Mouse (Mus musculus): Measurements from ENCODE around the gene Hivep3.

Hivep3 gene

DNA sequence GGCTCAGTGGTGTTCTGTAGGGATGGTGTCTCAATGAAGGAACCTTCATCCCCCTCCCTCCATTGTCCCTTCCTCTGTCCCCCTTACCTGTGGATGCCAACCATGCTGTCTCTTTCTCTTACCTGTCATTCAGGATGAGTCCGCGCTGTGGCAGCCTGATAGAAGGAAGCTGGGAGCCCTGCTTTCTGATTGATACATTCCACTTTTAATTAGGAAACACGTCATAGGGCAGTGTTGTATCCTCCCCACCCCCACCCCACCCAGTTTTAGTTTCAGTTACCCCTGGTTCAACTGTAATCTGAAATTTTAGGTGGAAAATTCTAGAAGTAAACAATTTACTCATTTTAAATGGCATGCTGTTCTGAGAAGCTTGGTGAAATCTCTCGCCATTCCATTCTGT is 173.5 kb downstream of the Hivep3 start:
- no peak for DNase-seq (ENCODE audit: low spot score)

DNA sequence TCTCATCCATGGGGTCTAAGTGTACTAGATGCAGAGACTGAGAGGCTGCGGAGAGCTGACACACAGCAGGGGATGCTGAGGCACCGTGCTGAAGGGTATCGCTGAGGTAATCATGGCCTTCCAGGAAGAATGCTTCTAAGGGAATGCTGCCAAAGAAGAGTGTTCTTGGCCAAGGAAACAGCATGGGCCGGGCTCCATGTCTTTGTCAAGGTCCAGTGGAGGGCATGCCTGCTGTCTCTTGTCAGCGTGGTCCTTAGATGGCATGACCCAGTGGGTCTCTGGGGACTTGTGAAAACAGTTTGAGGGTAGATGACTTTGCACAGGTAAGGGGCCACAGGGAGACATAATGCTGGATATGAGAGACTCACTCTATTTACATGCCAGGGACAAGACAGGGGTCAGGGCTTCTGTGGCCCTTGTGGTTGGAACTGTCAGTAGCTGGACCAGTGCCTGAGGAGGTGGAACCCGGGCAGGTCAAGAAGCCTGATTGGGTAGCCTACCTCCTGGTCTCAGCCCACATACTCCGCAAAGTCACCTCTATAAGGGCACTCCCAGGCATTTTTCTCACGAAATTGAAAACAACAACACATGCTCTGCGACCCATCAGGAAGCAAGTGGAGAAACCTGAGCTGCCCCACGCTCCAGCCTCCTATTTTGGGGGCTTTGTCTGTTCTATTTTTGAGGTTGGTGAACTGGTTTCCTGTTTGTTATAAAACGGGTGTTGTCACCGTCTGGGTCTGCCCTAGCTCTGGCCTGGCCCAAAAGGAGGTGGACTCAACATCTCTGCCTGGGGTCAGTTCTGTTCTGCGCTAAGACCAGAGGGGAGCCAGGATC is 177.7 kb downstream of the Hivep3 start:
- no peak for DNase-seq (ENCODE audit: low spot score)

DNA sequence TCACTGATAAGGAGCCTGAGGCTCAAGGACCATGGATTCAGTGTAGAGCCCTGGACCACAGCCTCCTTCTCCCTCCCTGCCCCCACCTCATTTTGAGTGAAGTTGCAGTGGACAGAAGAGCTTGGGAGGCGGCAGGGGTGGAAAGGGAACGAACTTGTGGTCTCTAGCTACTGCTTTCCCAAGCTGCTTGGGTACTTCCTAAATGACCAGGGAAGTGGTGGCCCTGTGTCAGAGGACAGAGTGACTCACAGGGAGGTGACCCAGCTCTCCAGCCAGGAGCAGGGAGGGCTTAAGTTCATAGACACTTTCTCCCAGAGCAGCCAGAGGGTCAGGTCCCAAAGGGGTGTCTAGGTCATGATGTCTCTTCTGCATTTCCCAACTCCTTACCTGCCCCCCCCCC is 178.6 kb downstream of the Hivep3 start:
- no peak for DNase-seq (ENCODE audit: low spot score)

DNA sequence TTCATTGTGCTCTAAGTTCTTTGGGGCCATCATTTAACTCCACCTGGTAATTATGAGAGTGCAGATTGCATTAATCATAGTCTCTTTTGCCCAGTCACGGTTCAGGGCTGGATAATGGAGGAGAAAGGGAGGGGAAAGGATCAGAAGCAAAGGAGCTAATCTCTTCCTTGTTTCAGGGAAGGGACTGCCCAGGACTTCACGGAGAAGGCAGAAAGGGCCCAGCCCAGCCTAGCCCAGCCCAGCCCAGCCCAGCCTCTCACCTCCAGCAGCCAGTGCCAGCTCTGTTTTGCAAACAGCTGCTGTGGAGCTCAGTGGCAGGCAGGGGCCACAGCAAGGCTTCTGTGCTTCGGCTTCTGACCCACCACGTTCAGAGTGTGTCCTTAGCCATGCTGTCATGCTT is 180.6 kb downstream of the Hivep3 start:
- no peak for DNase-seq (ENCODE audit: low spot score)

DNA sequence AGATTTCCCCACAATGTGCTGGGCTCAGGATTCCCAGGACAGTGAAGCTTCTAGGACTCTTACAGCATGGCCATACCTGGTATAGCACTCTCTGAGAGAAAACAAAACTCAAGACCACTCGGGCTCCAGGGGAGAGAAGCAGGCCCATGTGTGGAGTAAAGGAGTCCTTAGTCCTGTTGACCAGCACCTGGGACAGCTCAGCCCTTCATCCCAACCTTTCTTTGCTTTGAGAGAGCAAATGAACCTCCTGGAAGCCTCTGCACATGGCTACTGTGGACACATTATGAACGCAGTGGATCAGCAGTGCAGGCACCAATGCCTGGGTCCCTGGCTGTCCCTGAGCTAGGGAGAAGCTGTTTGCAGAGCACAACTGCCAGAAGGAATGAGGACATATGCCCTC is 181.5 kb downstream of the Hivep3 start:
- DNase-seq (ENCODE audit: low spot score) = no peak

DNA sequence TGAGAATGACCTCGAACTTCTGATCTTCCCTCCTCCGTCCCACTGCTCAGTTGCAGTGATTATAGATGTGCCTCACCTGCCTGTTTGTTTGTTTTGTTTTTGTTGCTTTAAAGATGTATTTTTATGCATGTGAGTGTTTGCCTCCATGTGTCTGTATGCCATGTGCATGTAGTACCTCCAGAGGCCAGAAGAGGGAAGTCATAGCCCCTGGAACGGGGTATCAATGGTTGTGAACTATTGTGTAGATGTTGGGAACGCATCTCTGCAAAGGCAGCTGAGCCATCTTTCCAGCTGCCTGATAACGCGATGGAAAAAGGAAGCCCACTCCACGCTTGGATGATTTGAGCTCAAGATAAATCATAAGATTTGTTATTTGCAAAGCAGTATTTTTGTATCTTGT is 183.9 kb downstream of the Hivep3 start:
- peak; percentile 64 for DNase-seq (ENCODE audit: low spot score)

DNA sequence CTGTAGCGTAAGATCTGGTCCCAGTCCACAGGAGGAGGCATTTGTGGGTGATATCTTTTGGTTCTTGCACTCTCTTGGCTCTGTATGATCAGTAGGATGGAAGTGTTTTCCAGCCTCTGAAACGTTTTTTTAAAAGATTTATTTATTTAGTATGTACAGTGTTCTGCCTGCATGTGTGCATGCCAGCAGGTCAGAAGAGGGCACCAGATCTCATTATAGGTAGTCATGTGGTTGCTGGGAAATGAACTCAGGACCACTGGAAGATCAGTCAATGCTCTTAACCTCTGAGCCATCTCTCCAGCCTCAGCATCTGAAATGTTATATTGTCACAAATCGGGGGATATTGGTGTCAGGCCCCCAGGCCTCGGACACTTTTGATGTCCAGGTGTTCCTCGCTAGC is 185.8 kb downstream of the Hivep3 start:
- DNase-seq (ENCODE audit: low spot score) = no peak

DNA sequence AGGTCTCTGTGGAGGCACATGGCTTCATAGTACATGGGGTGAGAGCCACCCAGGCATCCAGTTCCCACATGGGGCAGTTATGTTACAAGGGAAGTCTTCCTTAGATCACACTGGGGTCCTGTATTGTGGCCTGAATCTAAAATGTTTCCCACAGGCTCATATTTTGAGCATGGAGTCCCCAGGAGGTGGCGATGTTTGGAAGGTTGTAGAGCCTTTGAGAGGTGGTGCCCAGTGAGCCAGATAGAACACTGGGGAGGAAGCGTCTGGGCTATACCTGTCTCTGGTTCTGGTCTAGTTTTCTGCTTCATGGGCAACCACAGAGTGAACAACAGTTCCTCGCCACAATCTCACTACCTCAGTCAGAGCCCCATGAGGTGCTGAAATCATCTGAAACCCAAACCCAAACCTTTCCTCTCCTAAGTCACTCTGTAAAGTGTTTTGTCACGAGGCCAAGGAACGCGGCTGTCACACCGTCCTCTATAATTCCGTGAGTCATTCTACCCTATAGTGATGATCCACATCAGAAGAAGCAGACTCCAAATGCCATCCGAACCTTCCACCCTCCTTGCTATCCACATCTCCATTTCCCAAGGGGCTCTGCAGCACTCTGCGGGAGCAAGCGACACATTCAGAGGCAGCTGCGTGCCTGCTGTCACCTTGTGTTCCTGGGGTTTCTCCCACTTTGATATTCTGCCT is 187.6 kb downstream of the Hivep3 start:
- DNase-seq (ENCODE audit: low spot score) = peak; percentile 18

DNA sequence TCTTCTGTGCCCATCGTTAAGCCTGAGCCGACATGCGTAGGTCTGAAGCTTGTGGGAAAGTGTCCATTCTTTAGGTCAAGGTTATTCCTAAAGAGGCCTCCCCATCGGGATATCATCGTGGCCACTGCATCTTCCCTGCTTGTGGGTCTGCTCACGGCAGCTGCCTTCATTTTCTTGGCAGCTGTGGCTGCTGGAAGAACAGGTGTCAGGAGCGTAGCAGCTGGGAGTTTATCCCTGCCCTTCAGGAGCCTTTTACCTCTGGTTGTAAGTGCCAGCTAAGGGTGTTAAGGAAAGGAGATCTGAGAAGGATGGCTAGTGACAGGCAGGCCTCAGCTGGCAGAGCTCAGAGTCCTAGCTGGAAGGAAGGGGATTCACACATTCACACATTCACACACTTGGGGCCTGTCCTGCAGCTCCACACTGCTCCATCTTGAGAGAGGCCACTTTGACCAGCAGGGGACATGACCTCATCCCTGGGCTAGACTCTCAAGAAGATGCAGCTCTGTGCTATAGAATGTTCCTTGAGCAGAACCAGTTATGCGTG is 188.2 kb downstream of the Hivep3 start:
- no peak for DNase-seq (ENCODE audit: low spot score)

DNA sequence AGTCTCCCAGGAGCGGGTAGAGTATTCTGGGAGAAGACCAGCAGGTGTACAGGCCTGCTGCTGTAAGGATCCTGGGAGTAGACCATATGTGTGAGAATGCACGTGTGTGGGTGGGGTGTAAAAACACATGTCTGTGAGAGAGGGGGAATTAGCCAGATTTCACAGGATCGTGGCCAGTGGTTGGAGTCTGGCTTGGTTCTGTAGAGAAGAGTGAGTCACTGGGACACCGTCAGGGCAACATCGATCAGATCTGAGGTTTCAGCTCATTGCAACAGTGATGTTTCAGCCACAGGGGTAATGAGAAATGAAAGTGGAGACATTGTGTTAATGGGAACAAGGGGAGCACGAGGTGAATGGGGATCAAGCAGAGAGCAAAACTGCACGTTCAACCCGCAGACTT is 189.4 kb downstream of the Hivep3 start:
- no peak for DNase-seq (ENCODE audit: low spot score)

DNA sequence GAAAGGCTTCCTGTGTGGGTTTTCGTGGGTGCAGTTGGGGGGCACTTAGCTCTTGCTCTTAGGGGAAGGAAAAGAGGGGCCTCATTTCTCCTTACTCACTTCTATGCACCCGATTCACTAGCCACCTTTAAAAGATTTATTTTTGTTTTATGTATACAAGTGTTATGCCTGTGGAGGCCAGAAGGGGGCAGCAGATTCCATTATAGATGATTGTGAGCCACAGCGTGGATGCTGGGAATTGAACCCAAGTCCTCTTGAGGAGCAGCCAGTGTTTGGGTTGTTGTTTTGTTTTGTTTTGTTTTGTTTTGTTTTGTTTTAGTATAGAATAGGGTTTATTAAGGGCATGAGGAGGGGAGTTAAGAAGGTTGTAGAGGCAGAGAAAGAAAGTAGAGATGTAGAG is 189.8 kb downstream of the Hivep3 start:
- DNase-seq (ENCODE audit: low spot score) = no peak

DNA sequence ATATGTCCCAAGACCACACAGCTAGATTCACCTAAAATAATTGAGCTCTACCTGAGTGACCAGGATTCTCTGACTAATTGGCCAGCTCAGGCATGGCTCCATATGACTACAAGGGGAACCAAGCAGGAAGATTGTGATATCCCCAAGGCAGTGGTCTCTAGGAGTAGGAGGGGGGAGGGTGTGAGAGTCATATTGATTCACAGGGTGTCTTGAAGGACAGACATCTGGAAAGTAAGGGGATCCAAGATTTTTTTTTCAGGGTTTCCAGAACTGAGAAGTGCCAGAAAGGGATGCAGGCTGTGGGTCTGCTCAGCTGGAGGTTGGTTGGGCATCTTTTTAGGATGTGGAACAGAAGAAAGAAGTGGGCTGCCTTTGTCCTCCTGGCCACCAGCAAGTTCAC is 191.5 kb downstream of the Hivep3 start:
- no peak for DNase-seq (ENCODE audit: low spot score)

DNA sequence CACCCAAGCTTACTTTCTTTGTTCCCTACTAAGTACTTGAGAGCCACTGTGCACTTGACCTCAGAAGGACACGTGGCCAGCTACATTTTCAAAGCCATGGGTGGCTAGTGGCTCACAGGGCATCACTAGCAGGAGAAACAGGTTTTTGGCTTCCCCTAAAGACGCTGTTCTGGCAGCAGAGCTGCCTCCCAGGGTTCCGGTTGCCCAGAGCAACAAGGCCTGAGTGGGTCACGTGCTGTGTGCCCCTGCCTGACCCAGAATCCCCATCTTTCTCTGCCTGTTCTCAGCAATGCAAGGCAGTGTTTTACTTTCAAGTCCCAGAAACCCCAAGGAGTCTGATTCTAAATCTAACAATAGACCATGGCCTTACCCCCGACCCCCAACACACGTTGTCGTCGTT is 198.3 kb downstream of the Hivep3 start:
- DNase-seq (ENCODE audit: low spot score) = peak; percentile 78

DNA sequence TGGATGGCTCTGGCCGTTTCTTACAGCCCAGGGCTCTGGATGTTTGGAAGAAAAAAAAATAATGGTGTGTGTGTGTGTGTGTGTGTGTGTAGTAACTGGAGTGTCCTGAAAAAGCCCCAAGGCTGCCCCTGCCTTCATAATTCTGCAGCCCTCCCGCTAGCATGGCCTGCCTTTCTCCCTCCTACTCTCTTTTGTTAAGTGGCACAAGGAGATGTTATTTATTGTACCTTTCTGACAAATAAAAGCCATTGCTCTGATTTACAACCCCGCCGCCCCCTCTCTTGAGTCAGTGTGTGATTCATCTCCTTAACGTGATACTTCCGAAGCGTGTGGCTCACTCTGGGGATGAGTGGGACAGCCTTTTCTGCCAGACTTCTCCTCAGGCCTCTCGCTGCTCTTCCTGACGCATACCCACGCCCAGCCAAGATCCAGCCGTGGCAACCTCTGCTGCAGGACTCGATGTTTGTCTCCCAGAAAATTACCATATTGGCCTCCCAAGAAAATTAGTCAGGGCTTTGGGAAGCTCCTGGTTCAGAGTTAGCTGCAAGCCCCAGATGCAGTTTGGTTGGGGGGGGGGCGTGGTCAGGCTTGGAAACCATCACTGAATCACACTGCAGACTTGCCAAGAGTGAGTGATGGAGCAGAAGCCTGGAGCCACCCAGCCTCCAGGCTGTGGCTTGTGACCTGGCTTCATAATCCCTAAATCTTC is 199.1 kb downstream of the Hivep3 start:
- DNase-seq (ENCODE audit: low spot score) = no peak

DNA sequence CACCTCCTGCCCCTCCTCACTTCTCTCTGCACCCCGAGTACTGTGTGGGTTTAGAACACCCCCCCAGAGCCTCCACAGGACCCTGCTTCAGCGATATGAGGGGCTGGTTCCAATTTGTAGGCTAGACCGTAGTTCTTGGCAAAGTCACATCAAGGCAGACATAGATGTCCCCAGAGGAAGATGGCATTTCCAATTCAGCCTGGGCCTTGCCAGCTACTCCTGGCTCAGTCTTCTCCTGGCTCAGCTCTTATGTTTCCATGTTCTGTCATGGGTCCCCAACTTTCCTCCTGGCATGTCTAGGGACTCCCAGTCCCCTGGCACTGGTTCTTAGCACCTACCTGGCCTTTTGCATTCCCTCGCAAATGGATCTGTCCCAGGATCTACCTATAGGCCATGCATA is 201.3 kb downstream of the Hivep3 start:
- no peak for DNase-seq (ENCODE audit: low spot score)

DNA sequence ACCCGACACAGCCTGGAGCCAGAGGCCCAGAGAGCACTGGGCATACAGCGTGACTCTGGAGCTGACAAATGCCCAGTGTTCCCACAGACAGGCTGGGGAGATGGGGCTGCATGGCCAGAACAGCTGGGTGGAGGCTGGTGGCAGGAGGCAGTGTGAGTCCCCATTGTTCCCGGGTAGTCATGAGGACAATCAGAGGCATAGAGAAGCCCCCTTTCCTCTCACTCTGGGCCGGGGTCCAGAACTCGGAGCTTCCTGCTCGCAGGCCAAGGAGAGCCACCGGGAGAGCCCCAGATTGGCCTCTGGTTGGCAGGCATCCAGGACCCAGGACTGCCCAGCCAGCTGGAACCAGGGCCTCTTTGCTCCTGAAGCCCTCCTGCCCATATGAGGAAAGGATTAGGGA is 204.3 kb downstream of the Hivep3 start:
- peak; percentile 36 for DNase-seq (ENCODE audit: low spot score)

DNA sequence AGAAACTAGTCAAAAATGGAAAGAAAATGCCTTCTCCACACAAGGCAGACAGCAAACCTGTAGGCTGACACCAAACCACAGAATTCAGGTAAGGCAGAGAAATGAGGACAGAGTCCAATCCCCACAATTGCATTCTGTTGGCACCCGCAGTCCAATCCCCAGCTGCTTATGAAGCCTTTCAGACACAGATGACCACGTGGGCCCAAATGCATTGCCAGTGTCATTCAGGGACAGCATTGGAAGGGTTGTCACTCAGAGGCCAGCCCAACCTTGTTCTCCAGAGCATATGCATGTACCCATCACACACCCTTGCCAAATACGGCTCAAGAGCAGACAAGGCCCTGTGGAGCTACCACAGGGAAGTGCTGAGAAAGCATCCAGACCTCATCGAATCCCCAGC is 204.9 kb downstream of the Hivep3 start:
- no peak for DNase-seq (ENCODE audit: low spot score)

DNA sequence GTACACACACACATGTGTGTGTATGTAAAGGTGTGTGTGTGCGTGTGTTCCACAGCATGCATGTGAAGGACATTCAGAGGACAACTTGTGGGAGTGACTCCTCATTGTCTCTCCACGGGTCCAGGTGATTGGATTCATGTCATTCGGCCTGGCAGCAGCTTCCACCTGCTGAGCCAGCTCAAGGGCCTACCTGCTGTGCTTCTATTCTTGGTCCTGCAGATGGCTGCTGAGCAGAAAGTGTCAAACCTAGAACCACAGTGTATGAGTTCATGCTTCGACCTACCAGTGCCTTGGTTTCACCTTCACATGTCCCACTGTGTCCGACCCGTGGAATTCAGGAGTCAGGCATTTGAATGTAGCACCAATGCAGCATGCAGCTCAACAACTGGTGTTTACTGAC is 206.2 kb downstream of the Hivep3 start:
- no peak for DNase-seq (ENCODE audit: low spot score)

DNA sequence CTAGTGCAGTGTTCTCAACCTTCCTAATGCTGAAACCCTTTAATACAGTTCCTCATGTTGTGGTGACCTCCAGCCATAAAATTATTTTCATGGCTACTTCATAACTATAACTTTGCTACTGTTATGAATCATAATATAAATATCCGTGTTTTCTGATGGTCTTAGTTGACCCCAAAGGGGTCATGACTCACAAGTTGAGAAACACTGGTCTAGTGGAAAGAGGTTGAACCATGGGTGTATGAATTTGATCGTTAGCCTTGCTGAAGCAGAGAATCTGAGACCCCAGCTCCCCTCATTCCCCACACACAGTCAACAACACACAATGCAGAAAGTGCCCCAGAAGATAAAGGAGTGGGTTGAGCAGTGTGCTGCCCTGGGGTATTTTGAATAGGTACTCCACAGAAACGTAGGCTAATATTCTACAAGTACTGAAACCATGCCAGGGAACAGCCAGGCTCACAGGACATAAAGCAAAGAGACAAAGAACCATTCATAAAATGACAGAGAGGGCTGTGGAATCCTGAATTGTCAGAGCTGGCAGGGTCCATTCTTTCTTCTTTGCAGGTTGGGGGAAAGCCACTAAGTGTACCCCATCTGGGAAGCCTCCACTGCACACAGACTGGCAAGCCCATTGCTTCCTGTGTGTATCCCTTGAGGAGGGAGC is 212.8 kb downstream of the Hivep3 start:
- DNase-seq (ENCODE audit: low spot score) = no peak

DNA sequence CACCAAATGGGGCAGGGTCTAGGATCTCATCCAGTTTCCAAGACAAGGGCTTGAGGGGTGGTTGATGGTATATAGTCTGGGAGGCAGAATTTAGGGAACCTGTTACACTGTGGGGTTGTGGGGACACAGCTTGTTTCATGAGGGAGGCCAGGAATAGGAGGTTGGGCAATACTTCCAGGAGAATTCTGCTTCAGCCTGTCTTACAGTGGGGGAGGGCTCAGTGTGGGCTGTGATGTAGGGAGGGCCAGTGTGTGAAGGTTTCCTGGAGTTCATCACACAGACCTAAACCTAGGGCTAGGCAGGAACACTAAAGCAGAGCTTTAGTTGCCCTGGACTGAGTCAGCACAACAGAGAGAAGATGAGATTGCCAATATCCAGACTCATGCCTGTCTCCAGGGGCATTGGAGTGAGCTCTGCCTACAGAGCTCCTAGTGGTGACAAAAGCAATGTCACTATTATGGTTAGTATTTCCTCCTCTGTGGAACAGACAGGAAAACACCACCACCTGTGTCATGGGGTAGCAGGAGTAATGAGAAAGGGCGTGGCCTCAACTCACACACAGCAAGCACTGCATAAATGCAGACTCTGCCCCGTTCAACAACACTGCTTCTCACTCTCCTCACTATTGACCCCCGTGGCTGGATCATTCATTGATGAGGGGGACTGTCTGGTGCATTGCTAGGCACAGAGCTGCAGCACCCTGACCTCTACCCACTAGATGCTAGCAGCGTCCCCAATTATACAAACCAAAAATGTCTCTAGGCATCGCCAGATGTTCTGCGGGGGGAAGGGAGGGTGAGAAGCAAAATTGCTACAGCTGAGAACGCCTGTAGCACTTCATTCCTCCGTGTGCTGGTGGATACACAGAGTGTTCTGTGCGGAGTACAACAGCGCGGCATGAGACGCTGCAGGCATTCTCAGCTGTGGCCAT is 213.9 kb downstream of the Hivep3 start:
- DNase-seq (ENCODE audit: low spot score) = no peak

DNA sequence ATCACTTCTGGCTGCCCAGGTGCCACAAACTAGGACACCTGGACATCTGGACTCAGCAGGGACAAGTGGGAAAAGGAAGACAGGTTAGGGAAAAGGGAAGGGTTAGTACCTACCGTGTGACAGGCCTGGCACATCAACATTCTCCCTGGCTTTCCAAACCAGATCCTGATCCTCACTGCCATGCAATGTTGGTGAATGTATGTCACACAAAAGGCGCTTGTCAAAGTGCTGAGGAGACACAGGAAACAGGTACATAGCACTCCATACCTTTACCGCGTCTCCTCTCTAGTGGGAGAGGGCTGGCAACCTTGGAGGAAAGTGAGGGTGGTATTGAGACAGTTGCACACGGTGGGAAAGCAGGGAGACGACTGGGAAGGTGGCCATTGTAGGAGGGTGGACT is 214.8 kb downstream of the Hivep3 start:
- DNase-seq (ENCODE audit: low spot score) = no peak

Data from retina, embryonic 14.5 days (tissue).